Mouse (Mus musculus) liver, adult 2 months (tissue): ENCODE data around the gene Rab5if. TPM values are rescaled to one million over a fixed set of nuclear protein-coding genes. Genes with fewer than 3 reads are reported as not detected.
A peak's percentile ranks its signal among the peaks of the same experiment; 100 is the strongest.

ENCODE experiments used
- DNase-seq: peaks from one replicate; pipeline ENCODE4 v3.0.0-alpha.2; 2011; ENCODE audit warnings: low read depth, low spot score; ENCODE audit errors: extremely low read depth
- H3K27ac ChIP-seq: fragments of 200-500 bp; replicated peaks from 2 replicates; pipeline ENCODE4 v1.5.1; 2012; ENCODE audit warnings: low read depth, mild to moderate bottlenecking, control low read depth, inconsistent platforms, low read length; ENCODE audit not compliant: insufficient read depth
- H3K27me3 ChIP-seq: fragments of 200-500 bp; 2 replicates; pipeline ENCODE4 v1.6.1; 2012; ENCODE audit warnings: mild to moderate bottlenecking, moderate library complexity, low read length, inconsistent platforms; ENCODE audit not compliant: control insufficient read depth, insufficient read depth
- H3K36me3 ChIP-seq: fragments of 200-500 bp; 2 replicates; pipeline ENCODE4 v1.6.1; 2012; ENCODE audit warnings: low read length, inconsistent platforms; ENCODE audit not compliant: control insufficient read depth, insufficient read depth
- H3K4me1 ChIP-seq: fragments of 200-500 bp; 2 replicates; pipeline ENCODE4 v1.6.1; 2011; ENCODE audit warnings: low read length; ENCODE audit not compliant: control insufficient read depth, insufficient read depth
- H3K4me3 ChIP-seq: fragments of 200-500 bp; 2 replicates; pipeline ENCODE4 v1.5.1; 2011; ENCODE audit warnings: low read depth, mild to moderate bottlenecking, control low read depth, low read length, moderate library complexity; ENCODE audit not compliant: insufficient read depth
- H3K79me2 ChIP-seq: fragments of 200-500 bp; 2 replicates; pipeline ENCODE4 v1.6.1; 2012; ENCODE audit warnings: inconsistent platforms, mild to moderate bottlenecking, low read length, moderate library complexity; ENCODE audit not compliant: control insufficient read depth, insufficient read depth
- H3K9ac ChIP-seq: fragments of 200-500 bp; 2 replicates; pipeline ENCODE4 v1.6.1; 2012; ENCODE audit warnings: low read depth, mild to moderate bottlenecking, control low read depth, inconsistent platforms, low read length
- CTCF ChIP-seq: fragments of 200-500 bp; IDR thresholded peaks from 2 replicates; pipeline ENCODE4 v1.5.1; 2011; ENCODE audit warnings: low read depth, low read length, control low read depth
- POLR2A ChIP-seq: fragments of 200-500 bp; IDR thresholded peaks from 2 replicates; pipeline ENCODE4 v1.6.1; 2011; ENCODE audit warnings: low read length, control low read depth; ENCODE audit not compliant: insufficient read depth; ENCODE audit errors: extremely low read depth
- WGBS: fragments of 180-500 bp; shearing (Covaris S2); methylation state at CpG from one replicate; pipeline ENCODE4 v1.1.7; 2018; 5-methylcytosine and 5-hydroxymethylcytosine counted together
- polyA plus RNA-seq: library from polyadenylated mRNA; depleted of rRNA; stranded (reverse); fragments of >200 nt; gene quantifications from 2 replicates; pipeline ENCODE4 v1.2.3, GENCODE M21; 2012
- total RNA-seq: library from RNA; depleted of rRNA; stranded (reverse); fragments of >200 nt; gene quantifications from 2 replicates; pipeline ENCODE4 v1.2.3, GENCODE M21; 2014

Gene Rab5if
- total and polyA plus RNA-seq, 2 experiments: 122 to 149 TPM

GRCm38 (mm10) chr2:156857835-156858234 lies 5.1 kb upstream of the Rab5if start, which contains the start of gene 4930518I15Rik:
Gene 4930518I15Rik, minus strand, starts transcription at chr2:156857946.
- peaks cover 3% of the 10 kb centered on the region; the same call in 1 of the 2 replicates for H3K36me3 ChIP-seq
- H3K9ac ChIP-seq: no peak within 1 kb of the TSS
- no peaks in the 10 kb centered on the region for H3K27me3 ChIP-seq
- no peak within 1 kb of the TSS for H3K4me3 ChIP-seq
- 0 out of 2 replicates have a peak, but pooled peaks cover 2% of the 10 kb centered on the region for H3K4me1 ChIP-seq
- TF ChIP-seq CTCF (no peak), POLR2A (no peak)
- no peak for DNase-seq
- H3K27ac ChIP-seq: 0 out of 2 replicates have a peak within 1 kb of the TSS, but pooled peaks have one; percentile 52
- no peaks in the 10 kb centered on the region; the same call in 1 of the 2 replicates for H3K79me2 ChIP-seq
- WGBS: 63% methylated on average over 2 of the region's 2 CpGs

- TF ChIP-seq CTCF (no peak), POLR2A (no peak)
These were observed 4.3 kb upstream of the Rab5if start for GRCm38 (mm10) chr2:156858671-156859070.

GRCm38 (mm10) chr2:156862041-156862717 lies 749 bp upstream of the Rab5if start:
- no peak for TF ChIP-seq POLR2A
- no peak for TF ChIP-seq CTCF
- under 1% methylated on average over 19 of the region's 19 CpGs for whole genome bisulfite sequencing
- no peaks in the 10 kb centered on the region for H3K27me3 ChIP-seq
- H3K36me3 ChIP-seq: peaks cover 18% of the 10 kb centered on the region
- peak; percentile 70 for DNase-seq
- H3K27ac ChIP-seq: peak overlapping the region; percentile 83
- H3K9ac ChIP-seq: peak overlapping the region; percentile 84
- peak overlapping the region; percentile 94 for H3K4me3 ChIP-seq
- H3K4me1 ChIP-seq: peaks cover 12% of the 10 kb centered on the region
- peaks cover 16% of the 10 kb centered on the region; the same call in 1 of the 2 replicates for H3K79me2 ChIP-seq

More at GRCm38 (mm10) chr2:156858671-156859070, 4.3 kb upstream of the Rab5if start:
- H3K4me1 ChIP-seq: 0 out of 2 replicates have a peak, but pooled peaks cover 2% of the 10 kb centered on the region
- no peak overlapping the region for H3K4me3 ChIP-seq
- peaks cover 3% of the 10 kb centered on the region; the same call in 1 of the 2 replicates for H3K36me3 ChIP-seq
- no peaks in the 10 kb centered on the region for H3K27me3 ChIP-seq
- peaks cover 4% of the 10 kb centered on the region; the same call in 1 of the 2 replicates for H3K79me2 ChIP-seq
- H3K9ac ChIP-seq: no peak overlapping the region
- no peak overlapping the region for H3K27ac ChIP-seq
- no peak for DNase-seq
- 91% methylated on average over 7 of the region's 7 CpGs for WGBS

- WGBS: under 1% methylated on average over 28 of the region's 28 CpGs
- no peak for TF ChIP-seq CTCF
- Histone ChIP-seq H3K4me3 (peak overlapping the region; percentile 94), H3K27me3 (no peaks in the 10 kb centered on the region), H3K36me3 (peaks cover 23% of the 10 kb centered on the region), H3K79me2 (peaks cover 16% of the 10 kb centered on the region; the same call in 1 of the 2 replicates), H3K27ac (peak overlapping the region; percentile 98), H3K9ac (peak overlapping the region; percentile 99), H3K4me1 (peaks cover 21% of the 10 kb centered on the region)
- DNase-seq: peak; percentile 95
These were observed 696 bp downstream of the Rab5if start for GRCm38 (mm10) chr2:156863487-156864160.

GRCm38 (mm10) chr2:156864481-156864880 lies 1.6 kb downstream of the Rab5if start:
- no peak for DNase-seq
- H3K36me3 ChIP-seq: peaks cover 23% of the 10 kb centered on the region
- H3K4me3 ChIP-seq: peak overlapping the region; percentile 94
- H3K27me3 ChIP-seq: no peaks in the 10 kb centered on the region
- H3K9ac ChIP-seq: peak overlapping the region; percentile 32
- TF ChIP-seq POLR2A: no peak
- no peak for TF ChIP-seq CTCF
- peaks cover 19% of the 10 kb centered on the region for H3K79me2 ChIP-seq
- H3K27ac ChIP-seq: peak overlapping the region; percentile 98
- 25% methylated on average over 3 of the region's 3 CpGs for WGBS
- H3K4me1 ChIP-seq: peaks cover 27% of the 10 kb centered on the region

GRCm38 (mm10) chr2:156868994-156869393 lies 6.1 kb downstream of the Rab5if start:
- peak; percentile 98 for DNase-seq
- Histone ChIP-seq H3K79me2 (peaks cover 29% of the 10 kb centered on the region), H3K9ac (peak overlapping the region; percentile 47), H3K4me1 (peaks cover 37% of the 10 kb centered on the region), H3K27me3 (no peaks in the 10 kb centered on the region), H3K27ac (peak overlapping the region; percentile 76), H3K4me3 (no peak overlapping the region), H3K36me3 (peaks cover 60% of the 10 kb centered on the region)
- TF ChIP-seq CTCF: no peak
- no peak for TF ChIP-seq POLR2A
- 9% methylated on average over 8 of the region's 8 CpGs for WGBS
